Mouse (Mus musculus): ENCODE data around the gene Pdia5.

GRCm38 (mm10) chr16:35534630-35535029, 44.0 kb upstream of the Pdia5 start:
- TF ChIP-seq MYC (IDR thresholded peaks at IDR 0.05; ENCODE audit: low read depth, low read length) (no peak), CHD1 (IDR thresholded peaks at IDR 0.05; ENCODE audit: low read depth, low read length) (no peak), EP300 (IDR thresholded peaks at IDR 0.05; ENCODE audit: low read length) (no peak), HCFC1 (IDR thresholded peaks at IDR 0.05; ENCODE audit: low read depth, low read length) (no peak), MXI1 (IDR thresholded peaks at IDR 0.05; ENCODE audit: low read depth, low read length) (no peak), E2F4 (IDR thresholded peaks at IDR 0.05; ENCODE audit: insufficient replicate concordance, low read depth, low read length) (no peak), TCF12 (IDR thresholded peaks at IDR 0.05; ENCODE audit: low read depth, low read length) (no peak), CTCF (conservative IDR thresholded peaks at IDR 0.05 in 1 of 2, IDR thresholded peaks at IDR 0.05 in 1 of 2; ENCODE audit: low read depth in 2 of 2, low read length in 2 of 2) (no peak), POLR2A (IDR thresholded peaks at IDR 0.05; ENCODE audit: low read depth, low read length) (no peak), RCOR1 (conservative IDR thresholded peaks at IDR 0.05; ENCODE audit: low read depth, low read length) (no peak), MAX (IDR thresholded peaks at IDR 0.05; ENCODE audit: low read length) (no peak), ZC3H11A (IDR thresholded peaks at IDR 0.05; ENCODE audit: low read depth, low read length) (no peak), ZKSCAN1 (IDR thresholded peaks at IDR 0.05; ENCODE audit: borderline replicate concordance, low read depth, low read length) (no peak)

Measured in CH12.LX (cell line).